Mouse (Mus musculus) CD4-positive, CD25-positive, alpha-beta regulatory T cell, adult 2 months (primary cell): ENCODE measurements around the gene Edn3.

Source experiments
- DNase-seq: peaks from one replicate; pipeline ENCODE4 v3.0.0-alpha.2; 2012; ENCODE audit warnings: low read depth, low spot score

Gene Edn3

DNA sequence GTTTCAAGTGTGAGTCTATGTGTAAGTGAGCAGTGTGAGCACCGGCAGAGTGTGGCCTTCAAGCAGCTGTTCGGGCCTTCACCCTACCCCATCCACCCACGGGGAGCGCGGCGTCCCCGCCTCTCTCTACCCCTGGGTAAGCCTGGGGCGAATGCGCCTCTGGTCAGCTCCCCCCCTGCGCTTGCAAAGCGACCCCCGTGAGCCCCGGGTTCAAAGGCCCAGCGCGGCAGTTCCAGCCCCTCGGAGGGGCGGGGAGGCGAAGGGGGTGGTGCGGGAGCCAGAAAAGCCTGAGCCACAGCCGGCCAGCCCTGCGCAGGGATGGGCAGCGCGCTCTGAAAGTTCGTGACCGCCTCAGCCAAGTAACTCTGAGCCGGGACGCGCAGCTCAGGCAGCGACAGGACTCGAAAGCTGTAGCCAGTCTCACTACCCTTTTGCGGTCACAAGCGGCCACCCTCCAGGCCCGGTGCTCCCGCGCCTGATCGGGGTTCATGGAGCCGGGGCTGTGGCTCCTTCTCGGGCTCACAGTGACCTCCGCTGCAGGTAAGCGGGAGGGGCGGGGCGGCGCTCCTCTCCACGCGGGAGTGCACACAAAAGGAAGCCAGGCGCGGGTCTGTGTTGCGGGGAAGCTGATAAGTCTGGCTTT is at the start of gene Edn3:
Gene Edn3, plus strand, starts transcription at position 141 of the 643 bp plus-strand sequence.
- no peak for DNase-seq

DNA sequence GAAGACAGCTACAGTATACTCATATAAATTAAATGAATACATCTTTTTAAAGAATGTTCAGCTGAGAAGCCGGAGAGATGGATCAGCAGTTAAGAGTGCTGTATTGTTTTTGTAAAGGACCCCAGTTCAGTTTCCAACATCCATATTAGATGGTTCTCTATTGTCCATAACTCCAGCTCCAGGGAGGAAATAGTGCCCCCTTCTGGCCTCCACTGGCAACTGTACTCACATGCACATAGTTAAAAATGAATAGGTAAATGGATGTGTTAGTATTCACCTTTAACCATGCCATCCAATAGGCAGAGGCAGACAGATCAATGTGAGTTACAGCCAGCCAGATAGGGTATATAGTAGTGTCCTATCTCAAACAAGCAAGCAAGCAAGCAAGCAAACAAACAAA is 48.4 kb upstream of the Edn3 start:
- peak; percentile 37 for DNase-seq

DNA sequence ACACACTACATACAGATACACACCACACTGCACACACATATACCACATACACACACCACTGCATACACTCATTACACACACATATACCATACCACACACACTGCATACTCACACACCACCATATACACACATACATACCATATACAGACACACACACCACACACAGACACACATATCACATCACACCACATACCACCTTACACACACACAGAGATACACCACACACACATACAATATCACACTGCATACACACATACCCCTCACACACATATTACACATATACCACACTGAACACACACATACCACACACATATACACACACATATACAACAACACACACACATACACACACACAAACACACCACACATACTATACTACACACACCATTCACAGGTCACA is 44.5 kb upstream of the Edn3 start:
- no peak for DNase-seq

DNA sequence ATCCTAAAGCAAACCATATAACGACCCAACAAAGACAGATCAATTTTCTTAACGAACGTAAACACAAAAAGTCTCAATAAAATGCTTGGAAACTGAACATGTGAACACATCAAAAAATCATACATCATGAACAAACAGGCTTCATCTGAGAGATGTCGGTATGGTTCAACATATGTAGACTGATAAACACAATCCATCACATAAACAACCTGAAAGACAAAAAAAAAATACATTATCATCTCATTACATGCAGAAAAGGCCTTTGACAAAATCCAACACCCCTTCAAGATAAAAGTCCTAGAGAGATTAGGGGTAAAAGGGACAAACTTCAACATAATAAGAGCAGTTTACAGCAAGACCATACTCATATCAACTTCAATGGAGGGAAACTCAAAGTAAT is 42.6 kb upstream of the Edn3 start:
- DNase-seq: no peak

DNA sequence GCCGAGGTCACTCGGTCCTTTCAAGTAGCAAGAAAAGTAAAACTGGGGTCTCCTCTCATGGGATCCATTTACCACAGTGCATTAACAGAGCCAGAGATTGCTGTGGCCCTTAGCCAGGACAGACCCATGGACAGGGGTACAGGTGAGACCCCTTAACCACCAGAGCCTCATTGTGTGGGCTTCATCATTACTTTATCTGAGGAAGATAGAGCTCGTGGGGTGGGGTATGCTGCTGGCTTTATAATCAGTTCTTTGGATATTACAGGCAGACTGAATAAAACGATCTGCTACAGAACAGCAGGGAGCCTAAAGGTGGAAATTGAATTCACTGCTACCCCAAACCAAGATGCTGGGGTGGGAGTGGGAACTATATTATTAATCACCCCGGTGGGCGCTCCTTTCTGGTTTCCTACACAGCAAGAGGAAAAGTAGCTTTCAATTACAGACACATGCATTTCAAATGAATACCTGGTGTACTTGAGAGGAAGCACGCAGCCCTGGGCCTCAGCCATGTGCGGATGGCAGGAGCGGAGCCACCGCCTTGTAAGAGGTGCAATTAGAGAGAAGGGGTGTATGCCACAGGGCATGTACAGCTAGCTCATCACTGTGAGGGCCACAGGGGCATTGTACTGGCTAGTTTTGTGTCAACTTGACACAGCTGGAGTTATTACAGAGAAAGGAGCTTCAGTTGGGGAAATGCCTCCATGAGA is 33.1 kb upstream of the Edn3 start:
- no peak for DNase-seq

DNA sequence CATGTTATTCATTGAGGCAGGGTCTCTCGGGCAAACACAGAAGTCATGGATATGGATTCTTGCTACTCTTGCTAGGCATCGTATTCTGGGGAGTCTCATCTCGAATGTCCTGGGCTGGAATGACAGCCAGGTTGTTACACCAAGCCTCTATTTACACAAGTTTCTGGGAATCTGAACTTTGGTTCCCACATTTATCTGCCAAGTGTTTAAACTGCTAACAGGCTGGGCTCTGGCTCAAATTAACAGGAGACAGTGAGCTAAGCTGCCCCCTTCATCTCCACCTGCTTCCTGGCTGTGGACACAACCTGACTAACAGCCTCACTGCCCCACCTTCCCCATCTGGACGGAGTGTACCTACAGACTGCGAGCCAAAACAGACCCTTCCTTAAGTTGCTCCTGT is 28.5 kb upstream of the Edn3 start:
- no peak for DNase-seq

DNA sequence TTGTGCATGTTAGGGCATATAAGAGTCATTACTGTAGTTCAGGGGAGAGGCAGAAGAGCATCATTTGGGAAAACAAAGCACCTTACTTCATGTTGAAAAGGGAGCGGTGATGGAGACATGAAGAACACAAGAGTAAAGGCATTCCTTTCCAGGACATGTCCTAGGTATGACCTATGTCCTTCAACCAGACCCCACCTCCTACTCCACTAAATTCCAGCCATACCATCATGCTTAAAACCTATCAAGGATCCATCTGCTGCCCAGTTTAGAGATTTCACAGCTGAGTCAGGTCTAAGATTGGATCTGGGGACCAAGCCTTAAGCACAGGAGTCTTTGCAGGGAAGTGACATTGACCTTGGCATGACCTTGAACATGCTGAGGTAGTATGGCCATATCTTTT is 25.1 kb upstream of the Edn3 start:
- no peak for DNase-seq

DNA sequence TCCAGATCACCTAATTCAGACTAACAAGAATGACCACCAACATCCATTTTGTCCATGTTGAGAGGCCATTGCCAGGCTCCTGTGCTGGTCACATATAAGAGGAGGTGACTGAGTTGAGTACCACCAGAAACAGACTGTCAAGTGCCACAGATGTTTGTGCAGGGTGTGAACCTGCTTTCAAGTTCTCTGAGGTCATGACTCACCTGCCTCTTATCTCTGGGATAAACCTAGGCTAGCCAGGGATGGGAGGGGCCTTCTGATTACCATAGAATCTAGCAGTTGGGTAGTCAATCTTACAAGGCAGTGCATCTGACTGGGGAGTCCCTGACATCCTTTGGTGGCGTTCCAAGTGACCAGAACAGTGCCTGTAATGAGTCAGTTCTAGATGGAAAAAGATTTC is 13.2 kb upstream of the Edn3 start:
- no peak for DNase-seq

DNA sequence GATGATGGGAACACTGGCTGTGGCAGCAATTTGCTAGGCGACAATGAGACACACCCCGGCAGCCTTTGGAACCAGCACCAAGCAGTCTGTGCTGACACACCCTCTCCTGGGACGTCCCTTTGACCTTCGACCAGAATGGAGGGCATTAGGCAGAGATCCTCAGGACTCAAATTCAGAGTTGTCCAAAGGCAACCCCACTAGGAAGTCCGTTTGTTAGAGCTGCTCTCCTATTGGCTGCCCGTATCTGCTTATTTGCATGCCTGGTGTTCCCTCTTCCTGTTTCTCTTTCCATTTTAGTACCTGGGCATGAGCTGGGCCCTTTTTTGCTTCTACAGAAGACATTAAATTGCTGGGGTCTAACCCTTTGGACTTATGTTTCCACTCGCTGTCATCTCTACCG is 12.0 kb upstream of the Edn3 start:
- no peak for DNase-seq

DNA sequence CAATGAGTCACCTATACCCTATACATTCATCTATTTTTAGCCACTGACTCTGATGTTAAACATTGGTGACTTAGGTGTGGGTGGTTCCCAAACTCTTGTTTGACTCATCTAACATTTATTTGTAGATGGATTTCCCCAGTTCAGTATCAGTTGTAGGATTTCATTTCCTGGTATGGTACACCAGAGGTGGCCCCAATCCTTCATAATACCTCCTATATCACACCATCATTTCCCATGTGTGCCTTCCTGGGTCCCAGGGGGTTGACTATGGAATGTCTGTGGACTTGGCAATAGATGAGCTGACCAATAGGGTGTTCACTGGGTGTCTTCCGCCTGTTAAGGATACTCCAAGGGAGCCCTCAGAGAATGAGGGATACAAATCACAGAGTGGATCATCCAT is 7.2 kb upstream of the Edn3 start:
- DNase-seq: no peak

DNA sequence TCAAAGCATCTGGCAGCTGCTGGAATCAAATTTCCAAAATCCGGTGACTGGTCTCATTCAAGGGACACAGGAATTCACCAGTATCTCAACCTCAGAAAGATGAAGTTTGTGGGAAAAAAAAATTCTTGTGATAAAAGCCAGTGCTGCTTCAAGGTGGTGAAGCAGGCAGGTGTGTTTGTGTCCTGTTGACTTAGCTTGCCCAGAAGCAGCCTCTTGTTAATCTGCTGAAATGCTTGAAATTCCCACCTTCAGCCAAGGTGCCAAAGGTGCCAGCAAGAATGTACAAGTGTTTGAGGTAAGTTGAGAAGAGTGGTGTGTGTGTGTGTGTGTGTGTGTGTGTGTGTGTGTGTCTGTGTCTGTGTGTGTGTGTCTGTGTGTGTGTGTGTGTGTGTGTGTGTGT is 6.2 kb upstream of the Edn3 start:
- DNase-seq: no peak

DNA sequence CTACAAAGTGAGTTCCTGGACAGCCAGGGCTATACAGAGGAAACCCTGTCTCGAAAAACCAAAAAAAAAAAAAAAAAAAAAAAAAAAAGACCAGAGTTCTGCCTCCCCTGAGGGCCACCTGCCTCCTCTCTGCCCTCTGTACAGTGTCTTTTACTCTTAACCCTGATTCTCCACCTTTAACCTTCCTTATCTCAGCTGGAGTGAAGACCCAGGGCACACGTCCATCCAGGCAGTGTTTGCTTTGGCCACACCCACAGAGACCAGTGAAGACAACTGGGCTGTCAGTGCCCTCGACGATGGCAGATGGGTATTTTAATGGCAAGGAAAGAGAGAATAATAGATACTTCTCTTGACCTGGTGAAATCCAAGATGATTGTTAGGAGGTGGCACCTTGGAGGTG is 1.2 kb upstream of the Edn3 start:
- no peak for DNase-seq

DNA sequence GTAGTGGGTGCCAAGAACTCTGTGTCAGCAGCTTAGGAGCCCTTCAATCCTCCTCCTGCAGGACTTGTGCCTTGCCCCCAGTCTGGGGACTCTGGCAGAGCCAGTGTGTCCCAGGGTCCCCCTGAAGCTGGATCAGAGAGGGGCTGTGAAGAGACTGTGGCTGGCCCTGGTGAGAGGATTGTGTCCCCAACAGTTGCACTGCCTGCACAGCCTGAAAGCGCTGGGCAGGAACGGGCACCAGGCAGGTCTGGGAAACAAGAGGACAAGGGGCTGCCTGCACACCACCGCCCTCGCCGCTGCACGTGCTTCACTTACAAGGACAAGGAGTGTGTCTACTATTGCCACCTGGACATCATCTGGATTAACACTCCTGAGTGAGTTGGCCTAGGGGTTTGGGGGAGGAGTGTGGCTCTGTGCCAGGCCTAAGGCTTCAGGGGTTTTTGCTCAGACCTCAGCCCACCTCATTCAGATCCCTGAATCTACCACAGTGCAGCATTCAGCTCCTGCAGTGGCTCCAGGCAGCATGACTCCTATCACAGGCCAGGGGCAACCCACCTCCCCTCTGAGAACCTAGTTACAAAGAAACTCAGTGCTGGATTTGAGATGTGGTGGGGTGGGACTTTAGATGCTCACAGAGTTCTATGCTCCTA is 1.2 kb downstream of the Edn3 start:
- DNase-seq: no peak

DNA sequence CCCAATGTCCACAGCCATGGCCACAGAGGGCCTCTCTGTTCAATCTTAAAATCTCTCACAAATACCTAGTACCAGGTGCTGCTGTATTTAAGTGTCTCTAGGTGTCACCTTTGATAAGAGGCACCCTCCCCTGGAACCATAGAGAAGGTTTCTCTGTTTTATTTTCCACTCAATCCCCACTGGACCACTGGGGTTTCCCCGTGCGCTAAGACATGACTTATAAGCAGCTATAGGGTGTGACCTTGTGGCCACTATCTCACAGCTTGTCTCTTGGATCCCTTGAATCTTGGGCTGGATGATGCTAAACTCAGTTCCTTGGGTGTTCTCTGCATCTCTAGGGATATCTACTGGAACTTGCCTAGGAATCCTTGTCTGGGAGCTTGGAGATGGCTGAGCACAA is 1.9 kb downstream of the Edn3 start:
- no peak for DNase-seq

DNA sequence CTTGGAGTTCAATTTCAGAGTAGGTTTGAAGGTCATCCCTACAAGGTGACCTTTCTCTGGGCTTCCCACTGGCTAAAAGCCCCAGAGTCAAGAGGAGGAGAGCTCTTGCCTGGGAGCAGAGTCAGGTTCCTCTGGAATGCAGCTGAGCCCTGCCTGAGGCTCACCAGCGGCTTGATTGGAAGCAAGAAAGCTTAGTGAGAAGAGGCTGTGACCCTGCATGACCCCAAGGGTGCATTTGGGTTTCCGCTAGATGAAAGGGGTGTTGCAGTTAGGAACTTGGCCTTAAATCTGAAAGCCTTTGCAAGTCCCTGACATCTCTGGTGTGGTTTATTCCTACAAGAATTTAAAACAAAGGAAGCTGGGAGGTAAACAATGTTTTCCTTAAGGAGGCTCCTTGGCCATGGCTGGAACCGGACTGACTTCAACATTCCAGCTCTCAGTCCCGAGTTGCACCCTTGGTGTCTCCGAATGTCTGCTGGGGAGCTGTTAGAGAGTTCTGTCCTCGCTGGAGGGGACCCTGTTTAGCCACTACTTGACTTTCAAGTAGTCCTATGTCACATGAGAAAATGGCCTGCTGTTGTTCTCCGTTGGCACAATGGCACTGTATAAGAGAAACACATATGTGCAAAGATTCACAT is 8.6 kb downstream of the Edn3 start:
- DNase-seq: no peak

DNA sequence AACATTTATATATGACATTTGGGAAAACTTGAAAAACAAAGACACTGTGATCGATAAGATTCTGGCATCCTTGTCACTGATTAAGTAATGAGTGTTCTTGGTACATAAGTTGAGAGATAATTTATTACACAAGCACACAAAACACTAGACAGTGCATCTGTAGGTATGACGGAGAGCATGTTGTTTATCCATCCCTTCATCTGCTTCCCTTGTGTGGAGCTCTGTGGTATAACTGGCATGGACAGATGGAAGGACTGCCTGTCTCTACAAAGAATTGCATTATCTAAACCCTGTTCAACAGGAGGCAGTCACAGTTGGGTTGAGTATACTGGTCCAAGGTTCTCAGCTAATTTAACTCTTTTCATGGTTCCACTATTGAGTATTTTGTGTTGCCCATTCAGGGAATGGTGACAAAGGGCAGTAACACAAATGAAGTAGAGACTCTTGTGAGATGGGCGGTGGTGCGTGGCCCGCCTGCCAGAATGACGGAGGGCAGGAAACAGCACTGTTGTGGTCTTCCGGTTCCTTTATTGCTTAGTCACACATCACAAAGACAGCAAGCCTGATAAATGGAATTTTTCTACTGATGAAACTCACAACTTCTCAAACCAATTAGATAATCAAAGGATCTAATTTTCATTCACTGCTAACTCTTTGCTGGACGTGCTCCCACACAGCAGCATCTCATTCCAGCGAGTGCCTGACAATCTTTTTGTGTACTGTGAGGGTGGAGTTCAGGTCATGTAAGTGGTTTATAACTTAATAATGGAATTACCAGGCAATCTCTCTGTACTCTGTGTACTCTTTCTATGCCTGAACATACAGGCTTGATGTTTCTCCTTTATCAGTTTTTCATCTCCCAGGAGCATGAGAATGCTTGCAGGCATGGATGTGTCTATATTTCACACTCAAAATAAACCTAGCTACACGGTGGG is 14.0 kb downstream of the Edn3 start:
- no peak for DNase-seq

DNA sequence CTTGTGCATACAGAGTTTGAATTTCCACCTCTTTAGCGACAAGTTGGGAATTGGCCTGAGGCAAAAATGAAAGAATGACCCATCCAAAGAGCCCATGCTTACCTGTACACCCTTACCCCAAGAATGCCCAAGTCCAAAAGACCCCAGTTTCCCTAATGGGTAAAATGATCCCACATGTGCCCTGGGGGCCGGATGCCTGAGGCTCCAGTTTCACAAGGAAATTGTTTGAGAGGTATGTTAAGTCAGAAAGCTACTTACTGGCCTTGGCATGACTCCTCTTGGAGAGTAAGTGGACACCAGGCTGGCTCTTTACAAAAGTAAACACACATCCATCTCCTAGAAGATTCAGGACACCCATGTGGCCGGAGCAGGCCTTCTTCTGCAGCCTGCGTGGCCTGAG is 21.6 kb downstream of the Edn3 start:
- no peak for DNase-seq

DNA sequence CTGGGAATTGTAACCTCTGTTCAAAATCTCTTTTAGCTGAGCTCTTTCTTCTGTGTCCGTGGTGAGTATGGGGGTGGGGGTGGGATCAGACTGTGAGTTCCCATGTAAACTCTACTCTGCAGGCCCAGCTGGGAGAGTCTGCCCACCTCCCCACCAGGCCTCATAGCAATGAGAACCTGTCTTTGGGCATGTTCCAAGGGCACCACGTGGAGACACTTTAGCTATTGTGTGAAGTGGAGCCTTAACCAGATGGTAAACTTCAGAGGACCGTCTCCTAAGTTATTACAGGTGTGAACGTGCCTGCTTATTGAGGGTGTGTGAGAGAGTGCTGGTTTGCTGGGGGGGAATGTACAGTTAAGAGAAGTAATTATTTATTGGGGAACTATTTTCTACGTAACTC is 22.5 kb downstream of the Edn3 start:
- no peak for DNase-seq

DNA sequence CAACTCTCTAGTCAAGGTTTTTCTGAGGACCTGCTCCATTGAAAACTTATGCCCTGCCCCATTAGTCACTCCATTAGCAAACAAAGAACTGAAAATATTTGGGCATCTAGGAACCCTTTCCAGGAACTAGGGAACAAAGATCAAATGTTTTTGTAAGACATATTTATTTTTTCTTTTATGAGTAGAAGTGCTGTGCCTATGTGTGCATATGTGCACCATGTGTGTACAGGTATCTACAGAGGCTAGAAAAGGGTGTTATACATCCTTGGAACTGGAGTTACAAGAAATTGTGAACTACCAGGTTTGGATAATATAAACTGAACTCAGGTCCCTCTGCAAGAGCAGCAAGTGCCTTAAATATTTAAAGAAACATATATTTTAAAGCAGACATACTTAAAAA is 28.4 kb downstream of the Edn3 start:
- DNase-seq: no peak

DNA sequence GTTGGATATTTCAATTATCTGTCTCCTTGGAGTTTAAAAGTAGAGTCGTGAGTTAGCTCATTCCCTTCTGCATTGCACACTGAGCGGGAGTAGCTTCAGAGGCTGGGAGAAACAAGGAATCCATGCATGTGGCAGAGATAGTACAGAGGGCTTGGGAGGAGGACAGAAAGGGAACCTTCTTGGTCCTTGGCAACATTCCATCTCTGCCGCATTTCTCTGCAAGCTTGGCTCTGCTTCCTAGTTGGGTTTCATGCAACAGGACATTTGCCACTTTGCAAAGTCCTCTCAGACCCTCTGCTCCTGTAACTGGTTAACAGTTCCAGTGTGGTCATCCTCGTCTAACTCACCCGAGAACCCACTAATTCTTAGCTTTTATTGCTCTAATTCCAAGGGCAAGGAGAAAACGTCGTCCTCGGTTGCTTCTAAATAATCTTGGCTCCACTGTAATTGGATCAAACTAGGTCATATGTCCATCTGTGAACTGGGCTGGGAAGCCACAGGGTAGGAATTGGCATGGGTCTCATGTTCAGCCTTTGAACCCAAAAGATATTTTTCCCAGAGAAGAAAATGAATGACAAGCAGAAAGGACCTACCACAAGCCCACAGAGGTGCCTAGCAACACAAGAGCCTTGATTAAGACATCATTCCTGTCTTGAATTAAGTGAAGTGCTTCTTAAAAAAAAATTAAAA is 32.2 kb downstream of the Edn3 start:
- DNase-seq: no peak

DNA sequence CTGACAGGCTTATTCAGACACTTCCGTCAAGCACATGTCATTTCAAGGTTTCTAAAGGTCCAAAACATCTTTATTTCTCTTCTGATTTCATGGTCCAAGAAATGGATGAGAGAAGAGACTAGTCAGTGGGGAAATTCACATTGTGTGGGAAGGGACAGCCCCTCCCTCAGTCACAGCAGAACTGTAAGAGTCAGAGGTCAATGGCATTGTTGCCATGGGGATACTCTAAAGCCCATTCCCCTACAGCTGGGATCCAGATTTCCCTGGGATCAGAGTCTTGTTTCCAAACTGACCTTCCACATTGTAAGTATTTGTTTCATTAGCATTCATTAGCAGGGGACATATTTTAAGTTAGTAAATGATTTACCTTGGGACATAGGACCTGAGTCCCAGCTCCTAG is 32.8 kb downstream of the Edn3 start:
- DNase-seq: no peak
